Mouse (Mus musculus): ENCODE results near the gene Dnajc12.
"Not testable (repeated sequence)": the region's sequence is repeated elsewhere in the genome, so short reads cannot be mapped to it uniquely, and the experiment has no call there.

Dnajc12 gene

DNA sequence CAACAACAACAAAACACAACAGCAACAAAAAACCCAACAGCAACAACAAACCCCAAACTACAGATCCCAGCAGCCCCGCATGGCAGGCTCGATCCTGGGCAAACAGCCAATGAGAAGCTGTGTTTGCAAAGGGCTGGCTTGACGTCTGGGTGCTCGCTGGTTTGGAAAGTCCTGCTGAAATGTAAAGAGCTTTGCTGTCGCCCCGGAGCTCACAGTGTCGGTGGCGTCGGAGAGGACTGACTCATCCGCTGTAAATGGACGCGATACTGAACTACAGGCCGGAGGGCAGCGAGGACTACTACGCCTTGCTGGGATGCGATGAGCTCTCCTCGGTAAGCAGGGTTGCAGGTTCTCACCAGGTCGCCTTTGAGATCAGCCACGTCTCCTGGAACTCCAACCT, 4.2 kb downstream of the Dnajc12 start:
- peak; percentile 91 to 93 for DNase-seq (ENCODE audit: low spot score in 2 of 2)

DNA sequence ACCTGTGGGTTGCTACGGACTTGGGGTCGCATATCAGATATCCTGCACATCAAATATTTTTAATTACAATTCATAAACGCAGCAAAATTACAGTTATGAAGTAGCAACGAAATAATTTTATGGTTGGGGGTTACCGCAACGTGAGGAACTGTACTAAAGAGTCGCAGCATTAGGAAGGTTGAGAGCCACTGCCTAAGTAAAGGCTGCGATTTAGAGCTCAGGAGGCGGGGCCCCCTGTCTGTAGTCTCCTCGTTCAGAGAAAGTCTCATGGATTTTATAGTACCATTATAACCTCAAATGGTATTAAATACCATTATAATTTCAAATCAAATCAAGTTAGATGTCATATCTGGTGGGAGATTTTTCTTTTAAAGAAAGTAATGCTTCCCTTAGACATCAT, 4.7 kb downstream of the Dnajc12 start:
- no peak for DNase-seq (ENCODE audit: low spot score in 2 of 2)

- peak in 1 of 2 experiments; percentile 6 for DNase-seq (ENCODE audit: low spot score in 2 of 2)
These were observed 6.7 kb downstream of the Dnajc12 start for GRCm38 (mm10) chr10:63388948-63389347.

DNA sequence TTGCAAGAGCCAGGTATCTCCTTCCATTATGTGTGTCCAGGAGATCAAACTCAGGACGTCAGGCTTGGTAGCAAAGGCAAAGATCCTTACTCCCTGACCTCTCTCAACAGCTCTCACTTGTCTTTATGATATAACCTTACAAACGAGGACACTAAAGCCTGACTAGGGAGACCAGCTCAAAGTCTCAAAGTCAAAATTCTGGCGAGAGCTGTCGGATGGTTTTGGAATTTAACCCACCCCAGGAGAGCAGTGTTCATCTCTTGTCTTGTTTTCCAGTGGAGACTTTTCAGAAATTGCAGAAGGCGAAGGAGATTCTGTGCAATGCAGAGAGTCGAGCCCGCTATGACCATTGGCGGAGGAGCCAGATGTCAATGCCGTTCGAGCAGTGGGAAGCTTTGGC, 14.7 kb downstream of the Dnajc12 start:
- DNase-seq (ENCODE audit: low spot score in 2 of 2) = peak in 1 of 2 experiments; percentile 12

DNA sequence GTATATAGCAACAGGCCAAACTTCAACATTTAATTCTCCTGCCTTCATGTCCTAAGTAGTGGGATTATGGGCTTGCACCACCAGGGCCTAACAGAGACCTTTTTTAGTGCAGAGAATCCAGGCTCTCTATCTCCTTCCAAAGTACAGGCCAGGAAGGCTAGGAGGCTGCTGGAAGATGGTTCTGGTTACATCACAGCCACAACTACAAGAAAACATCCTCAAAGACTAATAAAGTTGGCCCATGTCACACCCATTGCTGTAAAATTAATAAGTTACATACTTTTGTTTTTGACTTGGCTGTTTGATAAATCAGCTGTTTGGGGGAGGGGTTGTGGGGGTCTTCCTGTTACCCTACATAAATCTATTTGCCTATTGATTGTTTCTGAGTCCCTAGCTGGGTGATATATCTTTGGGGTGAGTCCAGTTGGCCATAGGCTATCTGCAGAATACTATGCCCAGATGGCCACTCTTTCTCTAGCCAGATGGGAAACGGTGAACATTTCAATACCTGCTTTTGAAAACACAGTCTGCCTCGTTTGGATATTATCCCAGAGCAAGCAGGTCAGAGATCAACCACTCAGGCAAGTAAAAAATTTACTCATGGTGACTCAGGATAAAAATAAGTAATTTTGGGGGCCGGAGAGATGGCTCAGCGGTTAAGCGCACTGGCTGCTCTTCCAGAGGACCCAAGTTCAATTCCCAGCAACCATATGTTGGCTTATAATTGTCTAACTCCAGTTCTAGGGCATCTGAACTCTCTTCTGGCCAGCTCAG, 20.7 kb downstream of the Dnajc12 start:
- peak in 1 of 2 experiments; percentile 1 for DNase-seq (ENCODE audit: low spot score in 2 of 2)

DNA sequence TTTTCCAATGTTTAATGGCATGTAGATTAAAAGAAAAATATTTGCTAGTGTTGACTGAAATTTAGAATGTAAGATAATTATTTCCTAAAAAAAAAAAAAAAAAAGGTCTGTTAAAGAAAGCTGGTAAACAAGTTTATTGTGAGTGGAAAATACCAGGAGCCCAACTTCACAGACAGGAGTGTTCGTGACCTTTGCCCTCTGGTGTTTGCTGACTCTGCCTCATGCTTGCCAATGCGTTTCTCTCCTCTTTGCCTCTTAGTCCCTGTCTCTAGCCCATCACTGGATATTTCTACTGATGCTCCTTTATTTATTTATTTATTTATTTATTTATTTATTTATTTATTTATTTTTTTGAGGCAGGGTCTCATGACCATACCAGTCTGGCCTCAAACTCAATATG, 21.4 kb downstream of the Dnajc12 start:
- peak in 1 of 2 experiments; percentile 15 for DNase-seq (ENCODE audit: low spot score in 2 of 2)

DNA sequence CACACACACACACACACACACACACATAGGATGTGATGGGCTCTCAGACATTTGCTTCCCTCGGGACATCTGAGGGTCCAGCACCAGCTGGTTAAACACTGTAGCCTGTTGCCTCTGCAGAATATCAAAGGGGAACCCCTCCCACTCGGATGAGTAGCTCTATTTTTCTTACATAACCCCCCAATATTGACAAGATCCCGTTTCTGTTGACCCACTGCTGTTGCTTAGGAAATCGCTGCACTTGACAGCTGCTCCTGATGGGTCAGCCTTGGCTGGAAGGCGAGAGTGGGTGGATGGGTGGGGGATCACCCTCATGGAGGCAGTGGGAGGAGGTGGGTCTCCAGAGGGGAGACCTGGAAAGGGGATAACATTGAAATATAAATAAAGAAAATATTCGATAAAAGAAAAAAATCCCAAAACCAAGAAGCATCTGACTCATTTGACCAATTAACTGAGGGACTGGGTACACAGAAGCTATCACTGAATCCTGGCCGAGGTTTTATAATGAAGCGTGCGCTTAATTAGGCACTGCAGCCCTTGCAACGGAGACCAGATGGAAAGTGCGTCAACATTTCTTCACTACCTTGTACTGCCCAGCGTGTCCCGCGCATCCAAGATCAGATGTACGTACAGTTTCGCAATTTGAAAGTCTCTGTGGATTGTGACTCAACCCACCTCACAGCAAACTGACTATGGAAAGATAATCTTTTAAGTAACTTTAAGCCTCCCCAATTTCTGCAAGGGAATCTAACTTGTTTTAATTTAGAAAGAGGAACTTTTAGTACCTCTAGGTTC, 28.1 kb downstream of the Dnajc12 start:
- no peak for DNase-seq (ENCODE audit: low spot score in 2 of 2)

DNA sequence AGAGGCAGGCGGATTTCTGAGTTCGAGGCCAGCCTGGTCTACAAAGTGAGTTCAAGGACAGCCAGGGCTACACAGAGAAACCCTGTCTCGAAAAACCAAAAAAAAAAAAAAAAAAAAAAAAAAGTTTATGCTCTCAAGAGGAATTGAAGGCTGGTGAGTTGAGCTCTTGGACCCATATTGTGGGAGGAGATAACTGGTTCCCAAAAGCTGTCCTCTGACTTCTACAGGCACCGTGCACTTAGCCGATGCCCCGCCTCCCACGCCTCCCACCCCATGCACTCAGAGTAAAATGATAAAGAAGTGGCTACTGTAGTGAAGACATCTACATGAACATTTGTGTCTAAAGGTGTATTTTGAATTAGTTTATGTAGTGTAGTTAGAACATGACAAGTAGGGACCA, 29.4 kb downstream of the Dnajc12 start:
- not testable (repeated sequence) for DNase-seq (ENCODE audit: low spot score in 2 of 2)

DNA sequence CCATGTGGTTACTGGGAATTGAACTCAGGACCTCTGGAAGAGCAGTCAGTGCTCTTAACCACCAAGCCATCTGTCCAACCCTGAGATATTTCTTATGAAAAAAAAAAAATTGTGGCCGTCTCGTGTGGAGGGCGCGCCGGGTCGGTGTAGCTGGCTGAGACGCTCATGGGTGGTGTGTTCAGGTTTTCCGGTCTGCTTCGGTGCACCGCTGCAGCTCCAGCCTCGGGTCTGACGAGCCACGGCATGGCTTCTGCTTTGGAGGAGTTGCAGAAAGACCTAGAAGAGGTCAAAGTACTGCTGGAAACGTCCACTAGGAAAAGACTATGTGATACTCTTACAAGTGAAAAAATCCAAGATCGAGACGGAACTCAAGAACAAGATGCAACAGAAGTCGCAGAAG, 30.5 kb downstream of the Dnajc12 start:
- no peak for DNase-seq (ENCODE audit: low spot score in 2 of 2)

DNA sequence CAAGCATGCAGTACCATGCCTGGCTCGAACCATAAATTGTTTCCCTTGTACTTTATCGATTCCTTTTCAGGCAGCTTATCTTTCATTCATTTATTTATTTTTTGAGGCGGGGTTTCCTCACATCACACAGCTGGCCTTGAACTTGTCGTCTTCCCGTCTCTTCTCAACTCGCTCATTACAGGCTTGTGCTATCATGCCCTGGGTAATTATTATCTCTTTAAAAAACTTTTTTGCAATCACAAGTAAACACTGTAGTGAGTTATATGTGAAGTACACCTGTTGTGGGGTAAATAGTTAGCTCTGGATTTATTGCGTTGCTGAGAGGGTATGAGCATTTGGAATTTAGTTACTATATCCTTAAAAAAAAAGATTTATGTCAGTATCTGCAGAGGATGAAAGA, 33.0 kb downstream of the Dnajc12 start:
- DNase-seq (ENCODE audit: low spot score in 2 of 2) = no peak

DNA sequence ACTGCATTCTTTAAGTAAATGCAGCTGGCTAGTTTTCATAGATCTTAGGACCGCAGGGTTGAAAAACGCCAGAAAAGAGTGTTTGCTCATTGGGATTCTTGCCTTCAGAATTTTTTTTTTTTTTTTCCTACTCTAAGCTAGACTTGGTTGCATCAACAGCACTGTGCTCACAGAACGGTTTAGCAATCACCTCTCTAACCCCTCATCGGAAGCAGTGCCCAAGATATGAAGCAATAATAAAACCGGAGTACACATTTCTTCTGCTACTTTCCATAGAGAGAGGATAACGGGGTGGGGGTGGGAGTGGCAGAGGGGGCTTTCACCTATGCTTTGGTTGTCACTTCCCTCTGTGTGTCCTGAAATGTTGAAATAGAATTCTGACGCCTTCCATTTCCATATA, 33.6 kb downstream of the Dnajc12 start:
- DNase-seq (ENCODE audit: low spot score in 2 of 2) = no peak

GRCm38 (mm10) chr10:63417061-63417460, 34.8 kb downstream of the Dnajc12 start:
- no peak for DNase-seq (ENCODE audit: low spot score in 2 of 2)

- DNase-seq (ENCODE audit: low spot score in 2 of 2) = peak in 1 of 2 experiments; percentile 51
These were observed 39.8 kb downstream of the Dnajc12 start, which contains the start of gene Gm7075 for GRCm38 (mm10) chr10:63421739-63422735. TSS of gene Gm7075 (minus strand) at chr10:63421789.

DNA sequence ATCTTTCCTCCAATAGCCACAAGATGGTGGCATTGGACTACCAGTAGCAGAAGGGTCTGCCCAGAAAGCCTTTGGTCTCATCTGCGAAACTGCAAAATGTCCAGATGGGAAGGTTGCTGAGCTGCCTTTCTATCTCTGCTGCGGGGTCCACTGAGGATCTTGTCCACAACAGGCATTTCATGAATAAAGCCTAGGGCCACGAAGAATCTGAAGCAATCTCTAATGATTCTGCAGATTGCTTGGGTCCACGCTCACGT, 40.4 kb downstream of the Dnajc12 start:
- peak in 1 of 2 experiments; percentile 45 for DNase-seq (ENCODE audit: low spot score in 2 of 2)

DNA sequence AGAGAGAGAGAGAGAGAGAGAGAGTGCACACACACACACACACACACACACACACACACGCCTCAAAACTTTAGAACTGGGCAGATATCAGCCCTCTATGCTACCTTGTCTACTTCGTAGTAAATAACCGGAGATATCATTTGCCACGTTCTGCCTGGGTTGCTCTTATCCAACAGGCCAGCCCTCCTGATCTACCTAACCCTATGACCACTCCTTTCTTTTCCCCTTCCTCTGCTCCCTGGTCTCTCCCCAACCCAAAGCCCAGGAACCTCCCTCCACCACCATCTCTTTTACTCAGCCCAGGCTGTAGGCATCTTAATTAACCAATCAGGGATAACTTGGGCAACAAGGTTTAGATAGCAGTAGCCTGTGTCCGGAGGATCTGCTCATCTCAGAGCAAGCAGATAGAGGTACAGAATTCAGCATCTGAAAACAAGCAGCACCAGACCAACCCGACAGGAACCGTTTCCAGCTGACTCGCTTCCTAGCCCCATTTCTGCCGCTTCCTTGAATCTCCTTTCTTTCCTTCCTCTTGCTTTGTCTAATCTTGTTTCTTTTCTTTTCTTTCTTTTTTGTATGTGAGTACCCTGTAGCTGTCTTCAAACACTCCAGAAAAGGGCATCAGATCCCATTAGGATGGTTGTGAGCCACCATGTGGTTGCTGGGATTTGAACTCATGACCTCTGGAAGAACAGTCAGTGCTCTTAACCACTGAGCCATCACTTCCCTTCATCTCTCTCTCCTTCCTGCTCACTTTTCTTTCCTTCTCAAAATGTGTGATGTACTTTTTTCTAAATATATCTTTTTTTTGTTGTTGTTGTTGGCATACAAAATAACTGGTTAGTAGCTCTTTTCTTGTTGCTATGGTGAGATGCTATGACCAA, 41.6 kb downstream of the Dnajc12 start:
- no peak for DNase-seq (ENCODE audit: low spot score in 2 of 2)

DNA sequence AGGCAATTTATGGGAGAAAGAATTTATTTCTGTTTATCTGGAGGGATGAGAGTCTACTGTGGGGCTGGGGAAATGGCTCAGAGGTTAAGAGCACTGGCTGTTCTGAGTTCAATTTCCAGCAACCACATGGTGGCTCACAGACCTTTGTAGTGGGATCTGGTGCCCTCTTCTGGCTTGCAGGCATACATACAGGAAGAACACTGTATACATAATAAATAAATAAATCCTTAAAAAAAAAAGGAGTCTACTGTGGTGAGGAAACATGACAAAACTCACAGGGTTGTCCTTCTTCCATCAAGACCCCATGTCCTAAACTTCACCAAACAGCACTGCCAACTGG, 42.2 kb downstream of the Dnajc12 start:
- peak in 1 of 2 experiments; percentile 47 for DNase-seq (ENCODE audit: low spot score in 2 of 2)

- DNase-seq (ENCODE audit: low spot score in 2 of 2) = peak in 1 of 2 experiments; percentile 18
These were observed 44.9 kb downstream of the Dnajc12 start for GRCm38 (mm10) chr10:63427146-63427545.

GRCm38 (mm10) chr10:63428243-63429022, 46.2 kb downstream of the Dnajc12 start:
- DNase-seq (ENCODE audit: low spot score in 2 of 2) = peak; percentile 56 to 59

DNA sequence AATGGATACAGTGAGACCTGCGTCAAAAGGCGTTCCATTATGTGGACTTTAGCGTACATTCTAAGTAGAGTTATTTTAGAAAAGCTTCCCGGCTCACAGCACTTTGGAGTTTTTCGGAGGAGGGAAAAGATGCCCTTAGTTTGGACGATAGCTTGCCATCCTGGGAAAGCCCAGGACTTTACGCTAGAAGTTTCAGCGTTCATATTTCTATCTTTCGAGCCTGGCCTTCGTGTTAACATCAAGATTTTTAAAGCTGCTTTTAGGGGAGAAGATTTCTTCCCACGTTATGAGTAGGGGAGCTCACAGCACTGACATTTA, 46.7 kb downstream of the Dnajc12 start:
- DNase-seq (ENCODE audit: low spot score in 2 of 2) = no peak

DNA sequence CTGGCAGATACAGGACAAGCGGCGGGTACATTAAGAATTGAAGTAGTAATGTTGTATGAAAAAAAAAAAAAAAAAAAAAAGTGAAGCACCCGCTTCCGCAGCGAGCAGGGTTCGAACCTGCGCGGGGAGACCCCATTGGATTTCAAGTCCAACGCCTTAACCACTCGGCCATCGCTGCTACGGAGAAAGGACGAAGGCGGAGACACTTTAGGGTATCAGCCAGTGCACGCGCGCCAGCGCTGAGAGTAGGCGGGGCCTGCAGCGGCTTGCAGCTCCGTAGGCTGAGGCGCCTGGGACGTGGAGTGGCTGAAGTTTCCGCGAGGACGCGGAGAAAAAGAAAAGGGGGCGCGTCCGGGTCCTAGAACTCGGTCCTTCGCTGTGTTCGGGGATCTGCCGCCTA, 47.1 kb downstream of the Dnajc12 start:
- DNase-seq (ENCODE audit: low spot score in 2 of 2) = peak; percentile 96
